Mouse (Mus musculus): ENCODE measurements around the gene Ccdc125.
A peak's percentile ranks its signal among the peaks of the same experiment; 100 is the strongest.

The Ccdc125 gene

DNA sequence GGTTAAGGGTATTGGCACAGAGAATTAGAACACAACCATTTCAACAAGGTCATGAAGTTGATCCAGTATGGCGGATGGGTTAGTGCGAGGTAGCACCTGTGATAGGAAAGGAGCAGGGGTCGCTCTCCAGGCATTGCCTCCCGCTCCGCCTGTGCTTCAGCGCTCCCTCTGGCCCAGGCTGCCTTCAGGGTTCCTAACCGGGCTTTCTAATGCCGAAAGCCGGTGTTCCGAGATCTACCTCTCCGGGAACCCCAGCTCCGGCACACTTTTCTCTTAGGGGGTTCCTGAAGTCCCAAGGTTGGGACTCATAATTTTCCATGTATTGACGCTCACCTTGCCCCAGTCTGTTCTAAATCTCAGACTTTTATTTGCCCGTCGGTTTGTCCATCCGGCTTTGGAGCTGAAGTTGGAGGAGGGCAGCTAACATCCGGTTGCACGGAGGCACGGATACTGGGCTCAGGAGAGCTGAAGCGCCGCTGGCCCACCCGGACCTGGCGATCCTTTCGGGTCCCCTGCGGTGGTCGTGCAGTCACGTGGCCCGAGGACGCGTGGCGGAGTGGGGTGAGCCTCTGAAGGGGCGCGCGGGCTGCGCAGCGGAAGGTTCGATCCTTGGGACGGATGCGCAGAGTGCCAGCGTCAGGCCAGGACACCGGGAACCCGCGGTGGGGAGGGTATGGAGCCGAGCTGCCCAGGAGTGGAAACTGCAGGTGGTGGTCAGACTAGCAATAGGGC is at the start of gene Ccdc125:
Gene Ccdc125, plus strand, starts transcription at position 427 of the 732 bp plus-strand sequence.
- DNase-seq (ENCODE audit: low spot score), result no peak

DNA sequence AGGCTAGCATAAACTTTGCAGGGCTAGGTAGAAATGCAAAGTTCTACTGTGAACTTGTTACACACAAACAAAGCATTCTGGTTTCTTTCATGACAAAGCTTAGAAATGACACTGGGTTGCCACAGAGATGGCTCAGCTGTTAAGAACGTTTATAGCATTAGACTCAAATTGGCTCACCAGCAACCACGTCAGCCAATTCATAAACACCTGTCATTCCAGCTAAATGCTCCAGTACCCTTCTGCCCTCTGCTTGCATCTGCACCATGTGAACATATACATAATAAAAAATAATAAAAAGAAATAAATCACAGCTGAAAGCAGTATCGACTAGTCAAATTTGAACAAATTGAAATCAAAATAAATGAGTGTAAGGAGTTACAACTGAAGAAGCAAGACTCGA is 47.3 kb upstream of the Ccdc125 start:
- no peak for DNase-seq (ENCODE audit: low spot score)

DNA sequence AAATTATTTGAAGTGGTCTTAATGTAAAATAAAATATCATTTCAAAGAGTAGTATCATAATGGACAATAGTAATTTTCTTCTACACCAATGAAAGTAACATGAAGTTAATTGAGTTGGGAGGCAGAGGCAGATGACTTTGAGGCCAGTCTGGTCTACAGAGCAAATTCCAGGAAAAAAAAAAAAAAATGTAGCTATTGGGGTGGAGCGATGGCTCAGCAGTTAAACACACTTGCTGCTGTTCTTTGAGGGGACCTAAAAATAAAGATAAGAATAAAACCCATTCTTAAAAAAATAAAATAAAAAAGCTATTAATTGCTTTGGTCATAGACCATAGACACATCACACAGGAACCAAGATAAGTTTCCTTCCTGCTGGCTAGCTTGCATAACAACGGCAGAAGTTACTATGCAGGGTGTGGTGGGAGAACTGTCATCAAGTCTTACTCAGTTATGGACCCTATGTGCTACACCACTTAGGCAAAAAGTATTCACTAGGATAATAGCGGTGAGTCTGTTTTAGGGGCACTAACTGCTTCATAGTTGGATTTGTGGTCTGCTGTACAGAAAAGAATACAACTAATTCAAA is 35.3 kb upstream of the Ccdc125 start:
- no peak for DNase-seq (ENCODE audit: low spot score)

GRCm38 (mm10) chr13:100642471-100643209 is 26.9 kb upstream of the Ccdc125 start:
- DNase-seq (ENCODE audit: low spot score), result no peak

- no peak for DNase-seq (ENCODE audit: low spot score)
Measured at GRCm38 (mm10) chr13:100648223-100648622, 21.3 kb upstream of the Ccdc125 start.

GRCm38 (mm10) chr13:100650550-100651438 is 18.7 kb upstream of the Ccdc125 start, which contains the start of the genes Ak6 and Rad17:
Gene Ak6, plus strand, starts transcription at chr13:100650979.
Gene Rad17, minus strand, starts transcription at chr13:100651051.
- peak; percentile 89 for DNase-seq (ENCODE audit: low spot score)

GRCm38 (mm10) chr13:100651439-100652186 is 17.9 kb upstream of the Ccdc125 start, which contains the start of gene Taf9:
Gene Taf9, plus strand, starts transcription at chr13:100651579.
- peak; percentile 28 for DNase-seq (ENCODE audit: low spot score)

GRCm38 (mm10) chr13:100658091-100658490 is 11.4 kb upstream of the Ccdc125 start:
- DNase-seq (ENCODE audit: low spot score), result no peak

- peak; percentile 70 for DNase-seq (ENCODE audit: low spot score)
Measured at GRCm38 (mm10) chr13:100659864-100660456, 9.6 kb upstream of the Ccdc125 start.

DNA sequence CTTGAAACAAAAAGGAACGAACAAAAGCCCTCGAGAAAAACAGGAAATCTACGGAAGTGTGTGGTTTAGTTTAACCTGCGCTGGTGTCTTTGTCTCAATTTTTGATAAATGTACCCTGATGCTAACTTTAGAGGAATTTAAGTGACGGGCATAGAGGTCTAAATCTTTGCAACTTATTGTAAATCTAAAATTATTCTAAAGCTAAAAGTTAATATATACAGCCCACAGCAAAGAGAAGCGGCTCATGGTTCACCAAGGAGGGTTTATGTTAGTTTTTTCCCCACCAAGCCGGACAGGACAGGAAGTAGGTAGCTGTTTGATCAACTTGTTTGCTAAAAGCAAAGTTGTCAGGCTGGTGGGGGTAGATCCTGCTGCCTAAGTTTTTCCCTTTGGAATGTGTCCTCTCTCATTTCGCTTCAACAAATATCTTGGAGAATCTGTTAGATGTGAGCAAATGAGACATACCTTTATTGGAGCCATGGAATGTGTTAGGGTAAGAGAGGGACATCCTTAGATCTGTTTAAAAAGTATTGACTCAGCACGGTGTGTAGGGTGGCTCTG is 744 bp downstream of the Ccdc125 start:
- no peak for DNase-seq (ENCODE audit: low spot score)

DNA sequence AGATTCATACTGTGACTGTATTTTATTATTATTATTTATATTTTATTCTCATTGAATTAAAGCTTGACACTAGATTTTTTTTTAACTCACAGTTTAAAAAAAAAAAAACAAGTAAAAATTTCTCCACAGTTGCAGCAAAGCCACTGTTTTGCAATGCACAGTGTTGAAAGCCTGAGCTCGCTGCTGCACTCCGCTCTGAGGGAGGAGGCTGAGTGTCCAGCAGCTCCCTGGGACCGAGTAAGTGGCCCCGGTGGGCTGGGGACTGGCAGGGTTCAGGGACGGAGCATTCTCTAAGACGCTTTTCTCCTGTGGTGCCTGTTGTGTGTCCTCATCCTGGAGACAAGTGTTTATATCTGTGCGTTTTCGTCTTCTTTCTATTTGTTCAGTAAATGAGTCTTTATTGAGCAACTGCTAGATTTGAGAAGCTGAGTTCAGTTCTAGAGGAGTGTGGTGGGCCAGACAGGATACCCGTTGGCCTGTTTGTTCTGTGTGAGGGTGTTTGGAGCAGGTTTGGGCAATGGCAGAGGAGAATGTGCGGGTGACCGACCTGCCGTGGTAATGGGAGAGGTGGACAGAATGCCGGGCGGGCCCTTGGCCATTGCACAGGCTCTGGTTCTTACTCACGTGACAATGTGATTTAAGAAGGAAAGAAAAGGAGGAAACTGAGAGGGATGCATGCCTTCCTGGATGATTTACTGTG is 6.6 kb downstream of the Ccdc125 start:
- DNase-seq (ENCODE audit: low spot score), result no peak

DNA sequence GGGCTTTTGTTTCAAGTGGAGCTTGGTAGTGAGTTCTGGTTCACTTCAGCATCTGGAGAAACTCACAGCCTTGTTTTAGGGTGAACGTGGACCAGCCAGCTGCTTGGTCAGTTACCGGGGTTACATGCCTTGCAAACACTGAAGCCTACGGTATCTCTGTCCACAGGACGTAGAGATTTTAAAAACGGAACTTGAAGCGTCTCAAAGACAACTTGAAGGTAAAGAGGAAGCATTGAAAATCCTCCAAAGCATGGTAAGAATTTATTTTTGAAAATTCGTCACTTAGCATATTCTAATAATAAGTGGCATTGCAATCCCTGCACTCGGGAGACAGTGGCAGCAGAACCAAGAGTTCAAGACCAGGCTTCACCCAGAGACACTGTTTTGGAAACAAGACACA is 12.1 kb downstream of the Ccdc125 start:
- no peak for DNase-seq (ENCODE audit: low spot score)

DNA sequence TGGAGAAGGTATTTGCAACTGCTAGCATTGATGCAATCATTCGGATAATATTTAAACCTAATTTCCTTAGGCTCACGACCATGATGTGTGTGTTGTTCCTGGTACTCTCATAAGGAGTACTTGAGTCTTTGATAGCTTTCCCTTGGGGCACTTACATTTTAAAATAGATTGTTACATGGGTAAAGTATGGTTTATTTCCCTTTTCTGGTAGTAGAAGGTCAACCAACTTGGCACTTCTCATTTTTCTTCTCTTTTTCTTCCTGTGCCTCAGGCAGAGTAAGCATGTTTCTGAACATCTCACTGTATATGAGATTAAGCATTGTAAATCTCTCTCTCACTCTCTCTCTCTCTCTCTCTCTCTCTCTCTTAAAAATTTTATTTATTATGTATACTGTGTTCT is 13.3 kb downstream of the Ccdc125 start:
- no peak for DNase-seq (ENCODE audit: low spot score)

DNA sequence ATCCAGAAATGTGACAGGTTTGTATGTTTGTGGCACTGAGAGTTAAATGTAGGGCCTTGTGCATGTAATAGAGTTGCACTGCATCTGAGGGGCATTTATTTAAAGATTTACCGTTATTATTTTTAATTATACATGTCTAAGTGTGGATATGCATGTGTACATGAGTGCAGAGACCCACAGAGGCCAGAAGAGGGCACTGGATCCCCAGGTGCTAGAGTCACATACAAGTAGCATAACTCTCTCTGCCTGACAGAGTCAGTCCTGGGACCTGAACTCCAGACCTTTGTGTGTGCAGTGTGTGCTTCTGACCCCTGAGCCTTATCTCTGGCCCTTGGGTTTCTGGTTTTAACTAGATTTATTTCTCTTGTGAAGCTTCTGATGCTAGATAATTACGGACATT is 14.8 kb downstream of the Ccdc125 start:
- peak; percentile 44 for DNase-seq (ENCODE audit: low spot score)

DNA sequence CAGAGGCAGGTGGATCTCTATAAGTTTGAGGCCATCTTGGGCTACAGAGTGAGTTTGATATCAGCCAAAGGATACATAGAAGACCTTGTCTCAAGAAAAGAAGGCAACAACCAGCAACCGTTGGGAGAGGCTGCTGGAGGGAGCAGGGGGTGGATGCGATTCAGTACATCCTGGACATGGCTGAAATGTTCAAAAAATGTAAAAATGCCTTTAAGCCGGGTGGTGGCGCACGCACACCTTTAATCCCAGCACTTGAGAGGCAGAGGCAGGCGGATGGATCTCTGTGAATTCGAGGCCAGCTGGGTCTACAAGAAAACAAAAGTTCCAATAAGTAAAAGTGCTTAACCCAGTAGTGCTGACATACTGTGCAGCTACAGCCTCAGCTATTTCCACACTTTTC is 18.0 kb downstream of the Ccdc125 start:
- DNase-seq (ENCODE audit: low spot score), result no peak

GRCm38 (mm10) chr13:100697541-100697940 is 28.0 kb downstream of the Ccdc125 start:
- DNase-seq (ENCODE audit: low spot score), result no peak

DNA sequence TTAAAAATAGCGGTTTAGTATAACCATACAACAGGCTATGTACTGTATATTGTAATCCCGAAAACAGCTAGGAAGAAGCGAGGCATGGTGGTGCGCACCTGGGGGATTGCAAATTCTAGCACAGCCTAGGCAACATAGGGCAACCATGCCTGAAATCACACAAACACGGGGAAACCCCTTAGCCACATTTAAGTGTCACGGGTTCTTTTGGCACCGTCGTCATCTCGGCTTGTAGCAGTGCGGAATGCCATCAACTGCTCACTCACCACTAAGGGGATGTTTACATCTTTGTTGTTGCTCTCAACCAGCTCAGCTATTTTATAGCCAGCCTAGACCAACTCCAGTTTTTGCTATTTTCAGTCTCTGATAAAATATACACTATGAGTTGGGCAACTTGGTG is 29.3 kb downstream of the Ccdc125 start:
- no peak for DNase-seq (ENCODE audit: low spot score)

DNA sequence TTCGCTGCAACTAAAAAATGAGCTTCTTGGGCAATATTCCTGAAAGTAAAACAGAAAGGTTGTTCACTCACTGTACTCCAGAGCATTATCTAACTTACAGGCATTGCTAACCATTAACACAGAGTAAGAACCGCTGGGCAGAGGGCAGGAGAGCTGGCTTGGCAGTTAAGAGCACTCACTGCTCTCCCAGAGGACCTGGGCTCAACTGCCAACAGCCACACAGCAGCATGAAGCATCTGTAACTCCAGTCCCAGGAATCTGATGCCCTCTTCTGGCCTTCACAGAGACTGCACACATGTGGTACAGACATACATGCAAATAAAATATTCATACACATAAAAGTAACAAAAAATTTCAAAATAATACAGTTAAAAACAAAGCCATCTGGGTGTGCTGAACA is 34.0 kb downstream of the Ccdc125 start:
- no peak for DNase-seq (ENCODE audit: low spot score)

DNA sequence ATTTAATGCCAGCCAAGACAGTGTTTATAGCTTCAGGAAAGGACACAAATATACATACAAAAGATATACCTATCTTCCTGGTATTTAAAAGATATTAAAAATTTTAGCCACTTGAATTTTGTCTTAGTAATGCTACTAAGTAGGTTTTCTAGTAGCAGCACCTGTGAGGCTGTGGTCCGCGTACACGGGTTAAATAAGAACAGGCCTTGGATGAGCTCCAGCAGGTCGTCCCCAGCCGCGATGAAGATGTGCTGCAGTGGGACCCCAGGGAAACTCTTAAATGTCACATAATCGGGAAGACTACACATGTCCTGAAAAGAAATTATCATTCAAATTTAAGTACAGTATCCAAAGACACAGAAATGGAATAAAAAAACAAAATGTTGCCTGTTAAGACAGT is 36.7 kb downstream of the Ccdc125 start:
- no peak for DNase-seq (ENCODE audit: low spot score)

DNA sequence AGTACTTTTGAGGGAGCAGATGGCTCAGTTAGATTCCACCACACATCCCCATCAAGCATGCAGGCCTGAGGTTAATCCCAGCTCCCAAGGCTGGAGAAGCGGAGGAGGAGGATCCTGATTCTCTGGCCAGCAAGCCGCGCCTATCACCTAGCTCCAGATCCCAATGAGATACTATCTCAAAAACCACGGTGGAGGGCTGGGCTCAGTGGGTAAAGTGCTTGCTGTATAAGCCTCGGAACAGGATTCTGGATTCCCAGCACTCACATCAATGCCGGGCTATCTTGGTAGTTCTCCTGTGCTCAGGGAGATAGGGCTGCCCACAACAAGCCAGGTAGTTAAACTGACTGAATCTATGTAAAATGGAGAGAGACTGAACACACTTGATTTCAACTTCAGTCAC is 46.0 kb downstream of the Ccdc125 start:
- no peak for DNase-seq (ENCODE audit: low spot score)
